Mouse (Mus musculus) CH12.LX (cell line): ENCODE measurements around the gene Map2. TPM values are rescaled to one million over a fixed set of nuclear protein-coding genes. Genes with fewer than 3 reads are reported as not detected.
A peak's percentile ranks its signal among the peaks of the same experiment; 100 is the strongest.

Source experiments
- DNase-seq: peaks from one replicate; pipeline ENCODE4 v3.0.0-alpha.2; 2013; ENCODE audit errors: extremely low read depth
- H3K27ac ChIP-seq: 2 replicates; pipeline ENCODE4 v1.5.1; 2012; ENCODE audit warnings: low read depth, mild to moderate bottlenecking, control low read depth, moderate library complexity; ENCODE audit not compliant: insufficient read depth
- H3K27me3 ChIP-seq: replicated peaks from 2 replicates; pipeline ENCODE3; 2012; ENCODE audit warnings: inconsistent platforms
- H3K36me3 ChIP-seq, 2 experiments: replicated peaks in 1 of 2; 2 replicates each; pipeline versions ENCODE3 to v1.6.1; 2012; ENCODE audit warnings: inconsistent platforms in 1 of 2, low read length in 1 of 2, mild to moderate bottlenecking in 1 of 2, mixed read lengths in 1 of 2, moderate library complexity in 1 of 2; ENCODE audit not compliant: control insufficient read depth in 1 of 2, insufficient read depth in 1 of 2
- H3K4me1 ChIP-seq, 2 experiments: 2 replicates each; pipeline ENCODE4 v1.6.1; 2012; ENCODE audit warnings: inconsistent platforms in 1 of 2, moderate library complexity in 1 of 2; ENCODE audit not compliant: insufficient read depth in 2 of 2, control insufficient read depth in 1 of 2
- H3K4me2 ChIP-seq: 2 replicates; pipeline ENCODE4 v1.6.1; 2012; ENCODE audit warnings: low read depth, mild to moderate bottlenecking, control low read depth; ENCODE audit not compliant: poor library complexity, insufficient read depth, severe bottlenecking
- H3K4me3 ChIP-seq, 3 experiments: fragments of 150-350 bp in 1 of 3; sonication (generic) in 1 of 3; replicated peaks in 1 of 3; 2 replicates each; pipeline versions ENCODE3 to v1.5.1; 2011 to 2012; ENCODE audit warnings: low read depth in 2 of 3, low read length in 2 of 3, mild to moderate bottlenecking in 2 of 3, moderate library complexity in 2 of 3, control low read depth in 1 of 3, improper control_type of control experiment in 1 of 3, inconsistent platforms in 1 of 3, mixed read lengths in 1 of 3; ENCODE audit not compliant: poor library complexity in 1 of 3
- H3K79me2 ChIP-seq: replicated peaks from 2 replicates; pipeline ENCODE4 v1.6.1; 2012; ENCODE audit warnings: mild to moderate bottlenecking, moderate library complexity; ENCODE audit not compliant: control insufficient read depth, poor library complexity, insufficient read depth, severe bottlenecking; ENCODE audit errors: extremely low read depth
- H3K9ac ChIP-seq: 2 replicates; pipeline ENCODE4 v1.6.1; 2012; ENCODE audit warnings: low read depth, mild to moderate bottlenecking, control low read depth, moderate library complexity; ENCODE audit not compliant: insufficient read depth
- H3K9me3 ChIP-seq: replicated peaks from 2 replicates; pipeline ENCODE3; 2012; ENCODE audit warnings: low read length, inconsistent platforms, mixed read lengths
- CHD1 ChIP-seq: IDR thresholded peaks from 2 replicates; pipeline ENCODE4 v1.6.1; 2012; ENCODE audit warnings: low read depth, low read length, improper control_type of control experiment, inconsistent platforms
- CHD2 ChIP-seq: IDR thresholded peaks from 2 replicates; pipeline ENCODE4 v1.6.1; 2011; ENCODE audit warnings: low read length, improper control_type of control experiment
- E2F4 ChIP-seq: IDR thresholded peaks from 2 replicates; pipeline ENCODE4 v1.6.1; 2011; ENCODE audit warnings: low read depth, low read length, improper control_type of control experiment; ENCODE audit not compliant: insufficient replicate concordance
- ELF1 ChIP-seq: IDR thresholded peaks from 2 replicates; pipeline ENCODE4 v1.6.1; 2014; ENCODE audit warnings: low read depth, mild to moderate bottlenecking, inconsistent platforms, low read length, improper control_type of control experiment
- EP300 ChIP-seq: IDR thresholded peaks from 2 replicates; pipeline ENCODE4 v1.6.1; 2011; ENCODE audit warnings: low read length, improper control_type of control experiment
- HCFC1 ChIP-seq: IDR thresholded peaks from 2 replicates; pipeline ENCODE4 v1.6.1; 2012; ENCODE audit warnings: low read depth, mild to moderate bottlenecking, inconsistent platforms, low read length, improper control_type of control experiment
- IRF4 ChIP-seq: IDR thresholded peaks from 2 replicates; pipeline ENCODE4 v1.6.1; 2014; ENCODE audit warnings: low read depth, mild to moderate bottlenecking, inconsistent platforms, low read length, improper control_type of control experiment
- JUN ChIP-seq: IDR thresholded peaks from 2 replicates; pipeline ENCODE4 v1.6.1; 2011; ENCODE audit warnings: low read depth, mild to moderate bottlenecking, low read length, improper control_type of control experiment, moderate library complexity; ENCODE audit not compliant: insufficient read depth
- KAT2A ChIP-seq: IDR thresholded peaks from 2 replicates; pipeline ENCODE4 v1.6.1; 2012; ENCODE audit warnings: low read length, improper control_type of control experiment, inconsistent platforms; ENCODE audit not compliant: insufficient replicate concordance
- MAX ChIP-seq: IDR thresholded peaks from 2 replicates; pipeline ENCODE4 v1.6.1; 2011; ENCODE audit warnings: low read length, improper control_type of control experiment
- MEF2A ChIP-seq: IDR thresholded peaks from 2 replicates; pipeline ENCODE4 v1.6.1; 2014; ENCODE audit warnings: low read depth, mild to moderate bottlenecking, inconsistent platforms, low read length, improper control_type of control experiment, borderline replicate concordance
- MXI1 ChIP-seq: IDR thresholded peaks from 2 replicates; pipeline ENCODE4 v1.6.1; 2011; ENCODE audit warnings: mild to moderate bottlenecking, low read depth, low read length, improper control_type of control experiment
- NELFE ChIP-seq: IDR thresholded peaks from 2 replicates; pipeline ENCODE4 v1.6.1; 2011; ENCODE audit warnings: low read depth, low read length, improper control_type of control experiment
- POLR2A ChIP-seq: IDR thresholded peaks from 2 replicates; pipeline ENCODE4 v1.6.1; 2011; ENCODE audit warnings: low read depth, mild to moderate bottlenecking, improper control_type of control experiment, low read length
- POLR2AphosphoS2 ChIP-seq: IDR thresholded peaks from 2 replicates; pipeline ENCODE4 v1.6.1; 2011; ENCODE audit warnings: low read depth, low read length, improper control_type of control experiment
- RAD21 ChIP-seq: IDR thresholded peaks from 2 replicates; pipeline ENCODE4 v1.6.1; 2011; ENCODE audit warnings: low read depth, mild to moderate bottlenecking, low read length, improper control_type of control experiment, moderate library complexity
- RCOR1 ChIP-seq: conservative IDR thresholded peaks from 2 replicates; pipeline ENCODE4 v1.6.1; 2012; ENCODE audit warnings: low read depth, mild to moderate bottlenecking, inconsistent platforms, low read length, improper control_type of control experiment
- SIN3A ChIP-seq: IDR thresholded peaks from 2 replicates; pipeline ENCODE4 v1.6.1; 2012; ENCODE audit warnings: low read length, improper control_type of control experiment, inconsistent platforms
- TCF12 ChIP-seq: IDR thresholded peaks from 2 replicates; pipeline ENCODE4 v1.6.1; 2014; ENCODE audit warnings: low read depth, mild to moderate bottlenecking, inconsistent platforms, low read length, improper control_type of control experiment
- UBTF ChIP-seq: IDR thresholded peaks from 2 replicates; pipeline ENCODE4 v1.6.1; 2012; ENCODE audit warnings: low read depth, mild to moderate bottlenecking, inconsistent platforms, low read length, improper control_type of control experiment, moderate library complexity
- USF1 ChIP-seq: IDR thresholded peaks from 2 replicates; pipeline ENCODE4 v1.6.1; 2014; ENCODE audit warnings: low read depth, mild to moderate bottlenecking, inconsistent platforms, low read length, improper control_type of control experiment
- USF2 ChIP-seq: conservative IDR thresholded peaks from 2 replicates; pipeline ENCODE4 v1.6.1; 2011; ENCODE audit warnings: low read depth, low read length, improper control_type of control experiment
- ZKSCAN1 ChIP-seq: IDR thresholded peaks from 2 replicates; pipeline ENCODE4 v1.6.1; 2012; ENCODE audit warnings: low read depth, inconsistent platforms, low read length, improper control_type of control experiment, borderline replicate concordance
- ZMIZ1 ChIP-seq: IDR thresholded peaks from 2 replicates; pipeline ENCODE4 v1.6.1; 2012; ENCODE audit warnings: low read depth, mild to moderate bottlenecking, inconsistent platforms, low read length, improper control_type of control experiment
- ZNF384 ChIP-seq: IDR thresholded peaks from 2 replicates; pipeline ENCODE4 v1.6.1; 2012; ENCODE audit warnings: low read depth, low read length, improper control_type of control experiment, inconsistent platforms
- dilution Hi-C: fragments of 300-500 bp; cut with MboI; formaldehyde crosslinking; loops from 2 replicates; pipeline ENCODE4 v1.14.3; 2020; ENCODE audit warnings: low sequenced_read_pairs; ENCODE audit not compliant: extremely low pct_unique_long_range_greater_than_20kb, extremely low pct_ligation_motif_present
- in situ Hi-C: fragments of 300-500 bp; cut with MboI; formaldehyde crosslinking; loops from 3 replicates; pipeline ENCODE4 v1.14.3; 2019; ENCODE audit warnings: low sequenced_read_pairs, low pct_ligation_motif_present, low pct_unique_long_range_greater_than_20kb, mixed read lengths
- polyA plus RNA-seq: library from polyadenylated mRNA; unstranded; fragments of >175 nt; gene quantifications from 2 replicates; pipeline ENCODE4 v1.2.1, GENCODE M21; 2012; ENCODE audit warnings: low read depth; ENCODE audit not compliant: insufficient read length
- total RNA-seq, 2 experiments: library from RNA; depleted of rRNA; stranded (reverse); fragments of 300-350 nt in 1 of 2; fragments of >200 nt in 1 of 2; gene quantifications; 2 replicates each; pipeline ENCODE4 v1.2.3; 2012 to 2014

The Map2 gene
- total and polyA plus RNA-seq, 3 experiments = 1.5 to 6.5 (median 5.9) TPM

DNA sequence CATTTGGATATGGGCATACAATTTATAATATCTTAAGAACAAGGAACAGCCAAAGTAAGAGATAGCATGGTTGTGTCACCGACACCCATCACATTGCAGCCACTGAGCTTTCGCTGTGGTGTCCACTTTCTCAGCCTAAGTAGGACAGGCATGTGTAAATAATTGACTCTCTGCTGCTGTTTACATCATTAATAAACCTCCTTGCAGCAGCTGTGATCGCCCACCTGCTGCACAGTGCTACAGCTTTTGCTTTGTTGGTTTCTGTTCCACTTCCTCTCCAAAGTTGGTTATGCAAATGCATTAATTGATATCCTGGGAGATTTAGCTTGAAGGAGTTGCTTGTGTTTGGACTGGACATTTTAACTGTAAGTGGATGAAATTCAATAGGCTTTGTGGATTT, 53.1 kb downstream of the Map2 start:
- H3K79me2 ChIP-seq = no peaks in the 10 kb centered on the region
- H3K4me2 ChIP-seq = no peak overlapping the region; the same call in 1 of the 2 replicates
- H3K9me3 ChIP-seq = no peaks in the 10 kb centered on the region
- peaks cover 0 to 22% of the 10 kb centered on the region in 2 experiments; a peak in 2 of 4 replicates for H3K4me1 ChIP-seq
- TF ChIP-seq ELF1 (no peak), POLR2AphosphoS2 (no peak)
- no peak overlapping the region for H3K9ac ChIP-seq
- dilution Hi-C loops (no loop called here), in situ Hi-C loops (no loop called here)
- H3K36me3 ChIP-seq = no peaks in the 10 kb centered on the region
- peak; percentile 43 for DNase-seq
- no peak overlapping the region for H3K27ac ChIP-seq
- no peaks in the 10 kb centered on the region for H3K27me3 ChIP-seq
- H3K4me3 ChIP-seq = no peak overlapping the region

DNA sequence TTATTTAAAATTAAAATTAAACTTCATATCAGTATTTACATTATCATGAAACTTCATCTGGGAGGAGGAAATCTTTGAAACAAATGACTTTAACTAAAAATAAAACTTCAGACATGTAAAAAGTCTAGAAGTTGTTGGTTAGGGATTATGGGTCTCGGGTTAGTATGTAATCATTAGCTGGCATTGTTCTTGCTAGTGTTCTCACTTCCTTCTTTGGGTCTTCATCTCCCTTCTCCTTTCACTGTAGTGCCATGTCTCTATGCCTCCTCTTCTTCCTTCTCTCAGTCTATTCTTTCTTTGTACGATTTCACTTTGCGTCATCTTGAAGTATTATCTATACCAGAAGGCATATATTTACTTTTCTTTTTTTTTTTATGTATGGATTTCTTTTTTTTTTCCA, 55.3 kb downstream of the Map2 start:
- Histone ChIP-seq H3K27me3 (no peaks in the 10 kb centered on the region), H3K4me2 (no peak overlapping the region)
- TF ChIP-seq SIN3A (no peak), E2F4 (no peak), RCOR1 (no peak), POLR2AphosphoS2 (no peak), HCFC1 (no peak), IRF4 (no peak), ELF1 (no peak), MXI1 (no peak), MEF2A (no peak), CHD1 (no peak), CHD2 (no peak), USF2 (no peak)
- TF ChIP-seq, all 38 proteins: peak for 0
- Histone ChIP-seq H3K27ac (no peak overlapping the region), H3K36me3 (no peaks in the 10 kb centered on the region), H3K9ac (no peak overlapping the region), H3K4me1 (peaks cover 0 to 22% of the 10 kb centered on the region in 2 experiments; a peak in 2 of 4 replicates), H3K79me2 (no peaks in the 10 kb centered on the region), H3K4me3 (no peak overlapping the region), H3K9me3 (peaks cover 3% of the 10 kb centered on the region)
- DNase-seq = no peak
- dilution Hi-C loops (no loop called here), in situ Hi-C loops (no loop called here)

DNA sequence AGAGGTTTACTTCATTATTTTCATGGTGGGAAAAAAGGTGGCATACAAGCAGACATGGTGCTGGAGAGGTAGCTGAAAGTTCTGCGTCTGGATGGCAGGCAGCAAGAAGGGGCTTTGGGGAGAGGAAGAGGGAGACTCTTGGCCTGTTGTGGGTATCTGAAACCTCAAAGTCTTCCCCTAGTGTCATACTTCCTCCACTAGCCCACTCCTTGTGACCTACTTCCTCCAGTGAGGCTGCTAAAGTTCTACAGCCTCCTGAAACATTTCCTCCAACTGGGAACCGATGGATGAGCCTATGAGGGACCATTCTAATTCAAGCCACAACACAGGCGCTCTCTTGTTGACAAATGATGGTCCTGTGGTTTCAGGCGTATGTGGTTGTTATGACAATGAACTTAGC, 56.9 kb downstream of the Map2 start:
- no peak overlapping the region for H3K4me3 ChIP-seq
- TF ChIP-seq UBTF (no peak), RAD21 (no peak), USF1 (no peak), JUN (no peak), IRF4 (no peak), MEF2A (no peak), ZKSCAN1 (no peak), POLR2A (no peak), CHD2 (no peak), ZNF384 (no peak), ZMIZ1 (no peak), RCOR1 (no peak), KAT2A (no peak), NELFE (no peak), TCF12 (no peak), EP300 (no peak), MAX (no peak)
- in situ Hi-C loops = no loop called here

More for the DNA sequence above, 56.9 kb downstream of the Map2 start:
- Histone ChIP-seq H3K9me3 (peaks cover 3% of the 10 kb centered on the region), H3K79me2 (no peaks in the 10 kb centered on the region), H3K9ac (no peak overlapping the region), H3K4me2 (no peak overlapping the region), H3K27ac (no peak overlapping the region), H3K27me3 (no peaks in the 10 kb centered on the region), H3K4me1 (peaks cover 0 to 22% of the 10 kb centered on the region in 2 experiments; a peak in 2 of 4 replicates), H3K36me3 (no peaks in the 10 kb centered on the region)
- dilution Hi-C loops = no loop called here
- no peak for DNase-seq
